Mouse (Mus musculus) kidney, adult 8-10 months (tissue): ENCODE results near the gene Bcl2l1.
A peak's percentile ranks its signal among the peaks of the same experiment; 100 is the strongest.

ENCODE experiments used
- DNase-seq, 2 experiments: peaks; one replicate each; pipeline ENCODE4 v3.0.0; 2022

Bcl2l1 gene

DNA sequence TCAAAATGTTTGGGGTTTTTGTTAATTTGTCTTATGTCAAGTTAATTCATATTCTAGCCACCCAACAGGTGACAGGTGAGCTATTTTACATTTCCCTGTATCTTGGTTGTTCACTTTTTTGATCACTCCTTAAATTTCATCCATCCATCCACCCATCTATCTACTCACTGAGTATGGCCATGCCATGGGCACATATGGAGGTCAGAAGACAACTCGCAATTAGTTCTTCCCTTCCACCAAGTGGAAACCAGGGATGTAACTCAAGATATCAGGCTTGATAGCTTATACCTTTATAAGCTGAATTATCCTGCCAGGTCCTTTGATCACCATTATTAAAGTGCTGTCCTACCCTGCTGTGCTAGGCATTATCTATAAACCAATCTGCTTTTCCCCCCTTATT is 7.8 kb downstream of the Bcl2l1 start:
- no peak for DNase-seq

DNA sequence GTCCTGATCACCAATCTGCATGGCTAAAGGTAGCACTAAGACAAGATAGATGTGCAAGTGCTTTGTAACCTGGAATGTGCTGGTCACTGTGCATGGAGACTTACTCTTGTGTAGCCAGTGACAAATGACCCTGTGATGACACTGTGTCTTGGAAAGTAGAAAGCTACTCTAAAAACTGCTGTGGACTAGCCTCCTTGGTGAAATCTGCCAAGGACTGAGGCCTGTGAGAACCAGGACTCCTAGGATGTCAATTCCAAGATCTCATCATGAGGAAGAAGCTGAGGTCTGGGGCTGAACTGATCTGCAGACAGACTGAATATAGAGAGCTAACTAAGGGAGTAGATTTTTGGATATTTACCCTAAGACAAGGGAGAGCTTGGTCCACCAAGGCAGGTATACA is 10.0 kb downstream of the Bcl2l1 start:
- no peak for DNase-seq

DNA sequence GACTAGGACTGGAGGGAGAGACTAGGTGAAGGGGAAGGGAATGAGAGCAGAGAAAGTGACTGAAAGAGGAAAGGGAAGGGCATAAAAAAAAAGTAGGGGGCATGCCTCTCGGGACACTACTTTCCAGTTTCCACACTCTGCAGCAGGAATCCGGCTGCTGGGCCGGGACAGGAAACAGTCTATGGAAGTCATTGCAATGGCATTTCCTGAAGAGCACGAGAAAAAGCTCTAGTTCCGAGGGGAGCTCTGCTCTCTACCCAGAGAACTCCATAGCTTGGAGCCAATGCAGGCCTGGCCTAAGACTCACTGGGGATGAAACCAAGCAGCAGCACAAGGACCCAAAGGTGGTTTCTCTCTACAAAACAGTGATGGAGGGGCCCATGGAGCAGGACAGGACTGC is 10.5 kb downstream of the Bcl2l1 start:
- peak; percentile 58 to 70 for DNase-seq

DNA sequence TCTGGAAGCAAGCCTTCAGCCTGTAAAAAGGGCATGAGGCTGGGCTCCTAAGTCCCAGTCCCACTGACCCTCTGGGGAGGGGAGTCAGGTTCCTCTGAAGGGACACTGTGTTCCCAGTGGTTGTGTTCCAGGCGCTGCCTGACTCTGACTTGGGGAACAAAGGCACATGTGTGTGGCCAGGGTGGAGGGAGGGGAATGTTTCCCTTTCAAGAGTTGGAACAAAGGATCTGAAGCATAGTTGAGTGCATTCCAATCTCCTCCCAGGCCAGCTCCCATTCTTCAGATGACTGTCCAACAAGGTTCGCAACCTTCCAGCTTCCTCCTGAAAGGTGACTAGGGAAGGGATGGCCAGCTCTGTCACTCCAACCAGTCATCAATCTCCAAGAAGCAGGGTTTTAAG is 11.2 kb downstream of the Bcl2l1 start:
- DNase-seq, result peak; percentile 74 to 83

DNA sequence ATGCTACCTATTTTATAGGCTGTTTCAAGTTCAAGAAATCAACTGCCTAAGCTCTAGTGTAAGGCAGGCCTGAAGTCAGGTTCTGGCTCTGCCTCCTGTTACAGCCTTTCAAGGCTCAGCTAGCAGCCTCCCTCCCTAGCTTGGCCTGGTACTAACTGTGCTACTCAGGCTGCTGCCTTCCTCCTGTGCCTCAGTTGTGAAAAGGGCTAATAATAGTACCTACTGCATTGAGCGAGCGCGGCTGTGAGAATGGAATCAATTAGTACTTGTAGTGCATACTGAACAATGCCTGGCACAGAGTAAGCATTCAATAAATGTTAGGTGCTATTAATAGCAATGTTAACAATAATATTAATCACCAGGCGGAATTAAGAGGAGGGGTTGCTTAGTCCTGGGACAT is 11.6 kb downstream of the Bcl2l1 start:
- no peak for DNase-seq

DNA sequence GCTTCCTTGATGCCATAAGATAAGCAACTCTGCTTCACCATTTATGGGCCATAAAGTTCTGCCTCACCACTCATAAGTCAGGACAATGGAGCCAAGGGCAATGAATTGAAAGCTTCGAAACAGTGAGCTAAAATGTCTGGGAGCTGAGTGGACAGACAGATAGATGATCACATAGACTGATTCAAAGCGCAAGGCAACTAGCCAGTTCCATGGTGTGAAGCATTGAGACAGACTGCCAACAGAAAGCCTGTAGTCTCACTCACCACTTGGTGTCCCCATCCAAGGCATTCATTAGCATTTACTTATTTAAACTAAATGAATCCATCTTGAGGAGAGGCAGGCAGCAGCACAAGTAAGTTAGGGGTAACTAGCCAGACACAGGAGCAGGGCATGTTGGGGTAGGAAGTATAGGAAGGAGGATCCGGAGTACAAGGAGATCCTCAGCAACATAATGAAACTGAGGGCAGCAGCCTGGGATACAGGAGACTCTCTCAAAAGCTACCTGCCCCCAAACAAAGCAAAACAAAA is 12.4 kb downstream of the Bcl2l1 start:
- DNase-seq, result no peak

DNA sequence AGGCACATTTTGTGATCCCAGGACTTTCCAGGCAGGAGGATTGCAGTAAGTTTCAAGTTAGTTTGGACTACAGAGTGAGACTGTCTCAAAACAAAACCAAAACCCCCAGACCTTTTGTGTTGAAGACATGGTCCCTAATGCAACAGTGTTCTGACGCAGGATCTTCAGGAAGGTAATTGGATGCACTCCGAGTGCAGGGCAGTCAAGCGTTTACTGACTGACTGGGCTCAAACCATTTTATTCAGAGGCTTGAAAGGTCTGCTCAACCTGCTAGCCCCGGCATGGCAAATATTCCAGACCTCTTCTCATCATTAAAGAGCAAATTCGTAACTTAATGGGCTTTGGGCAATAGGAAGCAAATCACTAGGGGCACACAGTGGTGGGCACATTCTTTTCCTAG is 12.8 kb downstream of the Bcl2l1 start:
- peak in 1 of 2 experiments; percentile 66 for DNase-seq

DNA sequence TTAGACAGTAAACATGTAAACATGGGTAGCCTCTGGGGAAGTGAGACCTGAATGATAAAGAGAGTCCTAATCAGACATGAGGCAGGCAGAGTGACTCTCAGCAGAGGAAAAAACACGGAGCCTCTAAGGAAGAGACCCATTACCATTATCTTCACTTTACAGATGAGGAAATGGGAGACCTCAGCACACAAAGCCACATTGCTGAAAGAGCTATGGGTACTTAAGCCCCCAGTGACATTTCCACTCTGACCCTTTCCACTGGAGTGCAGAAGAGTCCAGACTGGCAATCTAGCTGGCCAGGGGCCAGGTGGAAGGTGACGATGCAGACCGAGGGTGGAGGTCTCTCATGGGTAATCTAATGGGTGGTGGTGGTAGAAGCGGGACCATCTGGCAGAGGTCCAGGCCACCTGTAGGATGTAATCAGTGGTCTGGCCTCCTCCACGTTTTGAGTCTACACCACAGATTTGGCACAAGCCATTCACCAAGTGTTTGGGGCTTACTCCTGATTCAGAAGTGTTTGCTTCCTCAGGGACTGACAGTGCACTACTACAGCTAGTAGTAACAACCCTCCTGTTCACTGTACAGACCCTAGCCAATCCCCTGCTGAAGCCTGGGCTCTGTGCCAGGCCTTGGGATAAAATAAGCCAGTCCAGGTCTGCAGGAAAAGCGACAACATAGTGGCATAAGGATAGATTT is 13.8 kb downstream of the Bcl2l1 start:
- DNase-seq, result peak in 1 of 2 experiments; percentile 50

DNA sequence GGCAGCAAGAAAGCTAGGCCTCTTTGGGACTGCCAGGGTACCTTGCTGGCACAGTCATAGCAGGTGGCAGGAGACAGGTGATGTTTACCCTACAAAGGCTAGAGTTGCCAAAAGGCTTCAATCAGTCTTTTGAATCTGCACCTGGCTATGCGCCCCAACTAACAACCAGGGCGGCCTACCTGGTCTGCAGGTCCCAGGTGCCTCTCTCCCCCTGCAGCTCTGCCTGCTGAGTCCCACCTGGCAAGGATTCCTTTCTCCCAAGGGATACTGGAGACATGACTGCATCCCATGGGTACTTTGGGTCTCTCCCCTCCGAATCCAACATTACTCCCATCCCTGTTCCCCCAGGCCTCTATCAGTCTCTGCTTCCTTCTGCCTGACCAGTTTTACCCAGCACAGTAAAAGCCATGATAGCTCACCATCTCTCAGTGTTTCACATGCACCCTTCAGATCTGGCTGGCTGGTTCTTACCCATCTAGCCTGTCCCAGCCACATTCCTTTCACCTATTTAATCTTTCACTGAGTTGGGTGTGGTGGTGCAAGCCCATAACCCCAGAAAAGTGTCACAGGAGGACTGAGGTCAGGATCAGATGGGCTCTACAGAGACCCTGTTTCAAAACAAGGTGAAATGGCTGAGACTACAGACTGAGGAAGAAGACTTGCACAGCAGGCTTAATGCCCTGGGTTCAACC is 14.7 kb downstream of the Bcl2l1 start:
- peak in 1 of 2 experiments; percentile 39 for DNase-seq

DNA sequence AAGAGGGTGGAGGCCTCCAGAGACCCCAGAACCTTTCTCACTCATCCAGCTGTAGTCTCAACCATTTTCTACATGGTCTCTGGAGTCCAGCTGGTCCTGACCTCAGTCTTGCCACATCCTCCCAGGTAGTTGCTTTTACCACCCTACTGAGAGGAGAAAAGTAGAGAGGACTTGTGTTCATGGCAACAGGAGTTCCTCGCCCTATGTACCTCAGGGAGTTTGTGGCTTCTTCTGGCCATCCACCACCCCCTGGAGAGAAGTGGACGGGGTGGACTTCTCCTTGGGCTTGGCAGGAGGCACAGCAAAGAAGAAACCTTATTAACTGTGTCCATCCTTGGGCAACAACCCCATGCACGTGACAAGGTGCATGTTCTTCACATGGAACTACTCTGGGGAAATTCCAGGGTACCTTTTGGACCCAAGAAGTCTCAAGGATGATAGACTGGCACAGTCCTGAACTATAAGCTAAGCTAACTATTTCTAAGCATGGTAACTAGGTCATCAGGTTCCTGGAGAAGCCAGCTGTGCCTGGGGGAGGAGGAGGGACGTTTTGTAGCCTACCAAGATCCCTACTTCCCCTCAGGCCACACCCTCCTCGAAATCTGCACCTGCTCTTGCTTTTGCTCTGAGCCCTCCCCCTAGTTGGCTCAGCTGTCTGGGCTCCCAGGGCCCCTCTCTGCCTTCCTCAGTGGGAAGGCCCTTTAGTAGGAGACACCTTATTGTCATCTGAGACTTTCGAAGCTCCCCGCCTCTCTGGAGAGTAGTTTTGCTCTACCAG is 15.5 kb downstream of the Bcl2l1 start:
- peak; percentile 83 to 88 for DNase-seq

DNA sequence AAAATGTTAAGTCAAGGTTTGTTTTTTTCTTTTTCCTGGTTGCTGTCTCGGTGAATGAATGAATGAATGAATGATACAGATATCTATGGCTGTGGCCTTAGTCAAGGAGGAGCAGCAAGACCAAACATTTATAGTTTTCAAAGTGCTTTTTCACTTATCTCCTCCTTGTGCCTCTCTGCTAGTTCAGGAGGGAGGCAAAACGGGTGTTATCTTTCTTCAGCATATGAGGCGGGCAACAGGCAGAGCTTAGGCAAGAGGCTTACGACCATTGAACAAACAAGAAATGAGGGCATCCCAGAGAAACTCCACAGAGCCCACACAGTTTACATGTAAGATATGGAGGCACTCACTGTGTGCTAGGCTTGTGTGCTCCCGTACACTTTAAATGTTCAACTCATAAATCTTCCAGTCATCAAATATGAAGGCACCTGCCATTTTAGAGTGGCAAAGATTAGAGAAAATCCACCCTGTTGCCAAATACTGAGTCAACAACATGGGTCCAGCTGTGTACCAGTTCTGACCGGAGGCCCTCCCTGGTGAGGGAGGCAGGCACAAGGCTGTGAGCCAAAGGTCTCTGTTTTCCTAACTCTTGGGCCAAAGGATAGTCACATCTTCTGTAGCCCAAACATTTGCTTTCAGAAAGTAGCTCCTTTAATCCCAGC is 17.2 kb downstream of the Bcl2l1 start:
- peak; percentile 76 to 80 for DNase-seq

DNA sequence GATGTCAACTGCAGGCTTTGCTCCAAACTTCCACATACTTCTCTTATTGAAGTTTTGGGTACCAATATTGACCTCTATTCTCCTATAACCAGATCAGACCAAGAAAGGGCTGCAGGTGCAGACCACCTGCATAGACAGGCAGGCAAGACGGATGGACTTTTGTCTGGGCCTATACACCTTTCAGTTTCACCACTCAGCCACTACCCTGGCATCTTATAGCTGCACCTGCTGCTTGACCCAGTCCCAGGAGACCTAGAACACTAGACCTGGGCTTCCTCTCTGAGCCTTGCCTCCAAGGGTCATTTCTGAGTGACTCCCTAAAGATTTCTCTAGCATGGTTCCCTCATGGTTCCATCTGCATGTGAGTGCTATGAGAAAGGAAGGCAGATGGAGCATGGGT is 18.3 kb downstream of the Bcl2l1 start:
- DNase-seq, result no peak

DNA sequence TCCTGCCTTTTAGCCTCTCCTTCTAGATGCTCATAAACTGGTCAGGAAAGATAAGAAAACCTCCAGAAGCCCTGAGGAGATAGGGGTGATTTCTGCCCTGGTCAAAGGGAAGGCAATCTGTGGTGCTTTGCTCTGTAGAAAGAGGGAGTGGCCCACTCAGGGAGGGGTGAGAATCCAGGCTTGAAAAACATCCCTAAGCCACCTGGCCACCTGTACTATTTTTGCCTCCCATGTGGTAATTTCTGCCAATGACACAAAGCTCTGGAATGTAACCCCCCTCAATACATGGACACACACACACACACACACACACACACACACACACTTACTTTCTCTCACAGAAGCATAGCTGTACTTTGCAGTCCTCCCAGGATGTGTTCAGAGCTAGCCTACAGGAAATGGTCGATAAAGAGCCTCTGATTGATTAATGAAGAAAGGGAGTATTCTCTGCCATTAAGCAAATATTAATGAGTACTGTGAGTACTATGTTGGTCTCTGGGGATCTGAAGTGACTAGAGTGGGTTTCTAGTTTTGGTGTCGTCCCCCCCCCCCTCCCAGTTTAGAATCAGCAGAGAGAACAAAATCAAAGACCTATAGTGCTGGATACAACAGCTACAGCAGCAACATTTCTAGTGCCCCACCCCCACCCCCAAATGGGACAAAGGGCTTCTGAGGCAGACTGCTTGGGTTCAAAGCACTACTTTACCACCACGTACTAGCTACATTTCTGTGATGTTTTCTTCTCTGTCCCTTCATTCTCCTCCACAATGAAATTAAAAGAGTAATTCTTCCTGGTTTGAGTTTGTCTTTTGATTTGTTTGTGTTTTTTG is 20.0 kb downstream of the Bcl2l1 start:
- DNase-seq, result no peak

DNA sequence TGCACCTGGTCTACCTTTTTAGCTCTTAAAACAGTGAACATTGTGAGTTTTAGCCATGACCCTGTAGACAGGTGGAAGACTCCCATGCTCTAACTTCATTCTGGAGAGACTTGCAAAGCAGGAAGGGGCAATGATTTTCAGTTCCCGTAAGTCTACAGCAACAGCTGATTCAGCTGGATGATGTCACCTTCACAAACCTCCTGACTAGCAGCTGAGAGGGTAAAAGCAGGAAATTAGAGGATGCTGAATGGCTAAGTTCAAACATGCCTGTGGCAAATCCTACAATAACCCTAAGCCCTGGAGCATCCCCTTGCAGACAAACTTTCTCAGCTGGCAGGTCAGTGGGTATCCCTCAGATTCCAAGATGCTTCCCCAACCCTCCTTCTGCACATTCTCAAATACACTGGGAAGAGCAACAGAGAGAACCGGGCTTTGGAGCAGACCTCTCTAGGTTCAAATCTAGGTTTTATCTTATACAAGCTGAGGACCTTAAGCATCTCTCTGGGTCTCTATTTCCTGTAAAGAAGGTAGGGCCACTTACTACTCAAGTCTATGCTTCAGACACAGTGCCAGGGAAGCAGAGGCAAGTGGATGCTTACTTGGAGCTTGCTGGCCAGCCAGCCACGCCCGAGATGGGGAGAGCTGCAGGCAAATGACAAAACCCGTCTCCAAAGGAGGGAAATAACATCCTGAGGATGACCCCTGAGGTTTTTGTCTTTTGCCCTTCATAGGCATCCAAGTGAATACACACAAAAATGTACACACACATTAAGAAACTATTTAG is 21.2 kb downstream of the Bcl2l1 start:
- peak in 1 of 2 experiments; percentile 39 for DNase-seq

DNA sequence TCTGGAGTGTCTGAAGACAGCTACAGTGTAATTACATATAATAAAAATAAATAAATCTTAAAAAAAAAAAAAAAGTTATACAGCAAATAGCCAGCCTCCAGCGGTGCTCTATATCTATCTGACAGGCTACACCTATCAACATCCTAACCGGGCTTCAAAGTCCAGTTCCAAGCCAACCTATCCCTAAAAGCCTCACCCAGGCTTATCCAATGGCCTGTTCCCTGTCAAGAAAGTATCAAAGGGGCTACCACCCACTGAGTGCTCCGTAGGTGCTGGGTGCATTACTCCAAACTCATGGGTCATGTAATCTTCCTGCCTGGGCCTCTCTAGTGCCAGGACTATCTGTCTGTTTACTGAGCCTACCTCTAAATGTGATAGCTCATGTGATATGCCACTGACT is 23.4 kb downstream of the Bcl2l1 start:
- no peak for DNase-seq

DNA sequence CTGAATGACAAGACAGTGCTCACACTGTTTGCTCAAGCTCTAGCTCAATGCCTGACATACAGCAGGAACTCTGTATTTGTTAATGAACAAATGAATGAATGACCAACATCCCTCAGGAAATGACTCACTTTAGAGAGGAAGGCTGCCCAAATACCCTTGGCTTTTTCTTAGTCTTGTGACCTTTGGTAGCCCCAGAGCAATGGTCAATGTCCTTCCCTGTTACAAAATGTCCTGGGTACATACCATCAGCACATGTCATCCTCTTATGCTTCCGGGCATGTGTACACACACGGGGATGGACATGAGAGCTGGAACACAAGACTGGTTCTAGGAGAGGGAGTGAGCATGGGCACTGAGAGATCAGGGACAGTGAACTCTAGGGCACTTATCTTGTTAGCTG is 25.5 kb downstream of the Bcl2l1 start:
- peak; percentile 77 to 81 for DNase-seq

DNA sequence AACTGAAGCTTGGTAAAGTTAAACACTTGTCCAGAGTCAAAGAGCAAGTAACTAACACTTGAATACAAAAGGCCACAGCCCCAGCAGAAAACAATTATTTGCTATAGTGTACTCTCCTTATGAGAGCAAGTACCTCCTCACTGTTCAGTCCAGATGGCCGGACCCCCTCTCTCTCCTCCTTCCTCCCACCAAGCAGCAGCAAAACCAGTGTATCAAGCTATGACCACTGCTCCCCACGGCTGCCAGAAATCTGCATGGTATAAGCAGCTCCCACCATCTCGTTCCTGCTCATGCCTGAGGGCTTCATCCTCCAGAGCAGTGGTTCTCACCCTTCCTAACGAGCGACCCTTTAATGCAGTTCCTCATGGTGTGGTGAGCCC is 26.4 kb downstream of the Bcl2l1 start:
- DNase-seq, result no peak

DNA sequence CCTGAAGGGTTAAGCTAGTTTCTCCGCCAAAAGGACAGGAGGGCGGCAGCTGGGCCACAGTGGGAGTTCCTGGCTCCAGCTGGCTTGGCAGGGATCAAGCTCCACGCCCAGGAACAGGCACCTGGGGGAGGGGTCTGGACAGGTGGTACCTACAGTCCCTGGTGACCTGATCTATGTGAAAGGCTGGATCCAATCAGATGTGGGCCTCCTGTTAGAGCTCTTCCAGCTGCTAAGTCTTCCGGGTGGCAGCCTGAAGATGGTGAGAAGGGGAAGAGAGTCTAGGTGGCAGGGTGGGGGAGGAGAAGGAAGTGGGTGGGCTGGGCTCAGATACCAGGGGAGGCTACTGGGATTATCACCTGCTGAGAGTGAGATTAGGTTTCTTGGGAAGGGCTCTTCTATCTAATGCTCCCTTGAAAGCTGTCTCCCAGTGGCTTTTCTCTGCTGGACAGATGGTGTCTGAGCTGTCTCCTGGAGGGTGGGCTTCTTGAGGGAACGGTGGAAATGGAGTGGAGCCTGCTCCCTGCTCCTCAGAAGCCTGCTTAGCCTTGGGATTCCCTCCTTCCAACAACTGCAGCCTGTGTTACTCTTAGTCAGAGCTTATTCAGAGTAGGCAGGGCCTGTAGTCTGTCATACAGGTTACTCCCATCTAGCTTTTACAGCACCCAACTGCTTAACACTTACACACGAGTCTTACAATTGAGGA is 27.0 kb downstream of the Bcl2l1 start:
- DNase-seq, result peak in 1 of 2 experiments; percentile 64

DNA sequence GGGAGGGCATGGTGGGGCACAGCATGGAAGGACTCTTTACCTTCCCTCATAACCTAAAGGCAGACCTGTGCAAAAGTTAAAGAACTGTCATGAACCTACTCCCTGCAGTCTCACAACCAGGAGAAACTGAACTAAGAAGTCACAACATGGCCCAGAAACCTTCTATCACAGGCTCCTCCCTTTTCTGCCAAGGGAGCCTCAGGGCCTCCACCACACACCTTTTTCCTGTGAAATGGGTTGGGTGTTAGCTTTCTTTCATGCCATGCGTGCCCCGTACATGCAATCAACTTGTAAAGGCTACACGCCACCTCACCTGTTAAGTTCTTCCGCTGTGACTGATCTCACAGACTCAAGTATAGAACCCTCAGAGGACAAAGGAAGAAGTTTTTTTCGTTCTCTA is 28.4 kb downstream of the Bcl2l1 start:
- no peak for DNase-seq

DNA sequence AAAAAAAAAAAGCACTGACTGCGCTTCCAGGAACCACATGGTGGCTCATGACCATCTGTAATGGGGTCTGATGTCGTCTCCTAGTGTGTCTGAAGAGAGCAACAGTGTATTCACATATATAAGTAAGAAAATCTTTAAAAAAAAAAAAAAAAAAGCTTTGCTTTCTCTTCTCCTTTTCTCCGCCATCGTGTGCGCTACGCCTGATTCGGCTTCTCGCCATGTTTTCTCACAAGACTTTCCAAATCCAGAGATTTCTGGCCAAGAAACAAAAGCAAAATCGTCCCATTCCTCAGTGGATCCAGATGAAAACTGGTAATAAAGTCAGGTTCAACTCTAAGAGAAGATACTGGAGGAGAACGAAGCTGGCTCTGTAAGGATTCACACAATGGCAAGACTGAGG is 29.2 kb downstream of the Bcl2l1 start:
- no peak for DNase-seq

DNA sequence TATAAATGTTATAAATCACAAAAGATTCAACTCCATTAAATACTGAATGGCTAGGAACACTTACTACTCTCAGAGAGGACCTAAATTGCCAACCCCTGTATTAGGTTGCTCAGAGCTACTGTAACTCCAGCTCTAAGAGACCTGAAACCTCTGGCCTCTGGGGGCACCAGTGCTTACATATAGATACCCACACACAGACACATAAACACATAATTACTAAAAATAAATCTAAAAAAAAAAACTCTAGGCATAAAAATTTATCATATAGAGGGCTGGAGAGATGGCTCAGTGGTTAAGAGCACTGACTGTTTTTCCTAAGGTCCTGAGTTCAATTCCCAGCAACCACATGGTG is 30.8 kb downstream of the Bcl2l1 start:
- no peak for DNase-seq
